Mouse (Mus musculus) liver, embryonic 11.5 days (tissue): ENCODE data around the gene Ctps. TPM values are rescaled to one million over a fixed set of nuclear protein-coding genes. Genes with fewer than 3 reads are reported as not detected.

Experiments used
- ATAC-seq: fragments of 200-750 bp; cut with Nextera tagmentation; replicated peaks from 2 replicates; pipeline ENCODE4 v1.8.0; 2017; ENCODE audit warnings: moderate number of reproducible peaks, mild to moderate bottlenecking, moderate TSS enrichment, moderate library complexity; ENCODE audit not compliant: low FRiP score
- DNase-seq: peaks from one replicate; pipeline ENCODE4 v3.0.0-alpha.2; 2017; ENCODE audit warnings: low spot score
- H3K27ac ChIP-seq: fragments of 300-500 bp; sonication (generic); 2 replicates; pipeline ENCODE4 v1.5.1; 2014; ENCODE audit warnings: mild to moderate bottlenecking, low read depth, low read length, control low read depth
- H3K27me3 ChIP-seq: fragments of 300-500 bp; sonication (generic); replicated peaks from 2 replicates; pipeline ENCODE4 v1.6.1; 2014; ENCODE audit warnings: low read length, mixed read lengths; ENCODE audit not compliant: control insufficient read depth, insufficient read depth
- H3K36me3 ChIP-seq: fragments of 300-500 bp; sonication (generic); 2 replicates; pipeline ENCODE4 v1.6.1; 2014; ENCODE audit warnings: mild to moderate bottlenecking, low read length, moderate library complexity, mixed read lengths; ENCODE audit not compliant: control insufficient read depth, insufficient read depth
- H3K4me1 ChIP-seq: fragments of 300-500 bp; sonication (generic); replicated peaks from 2 replicates; pipeline ENCODE4 v1.6.1; 2014; ENCODE audit warnings: low read length, mixed read lengths; ENCODE audit not compliant: control insufficient read depth, insufficient read depth
- H3K4me2 ChIP-seq: fragments of 300-500 bp; sonication (generic); 2 replicates; pipeline ENCODE4 v1.6.1; 2014; ENCODE audit warnings: mild to moderate bottlenecking, control low read depth, moderate library complexity
- H3K4me3 ChIP-seq: fragments of 300-500 bp; sonication (generic); 2 replicates; pipeline ENCODE4 v1.5.1; 2014; ENCODE audit warnings: low read depth, low read length, control low read depth
- H3K9ac ChIP-seq: fragments of 300-500 bp; sonication (generic); 2 replicates; pipeline ENCODE4 v1.6.1; 2014; ENCODE audit warnings: low read depth, low read length, control low read depth
- H3K9me3 ChIP-seq: fragments of 300-500 bp; sonication (generic); 2 replicates; pipeline ENCODE4 v1.6.1; 2016; ENCODE audit warnings: low read length, inconsistent platforms, mixed read lengths; ENCODE audit not compliant: control insufficient read depth
- WGBS: fragments of 180-500 bp; shearing (Covaris S2); extraction: QIAGEN DNeasy Blood & Tissue Kit; methylation state at CpG from one replicate; pipeline ENCODE4 v1.1.7; 2014; 5-methylcytosine and 5-hydroxymethylcytosine counted together
- polyA plus RNA-seq: library from polyadenylated mRNA; unstranded; fragments of >200 nt; fragmentation: Nextera tagmentation; extraction: Ambion mirVana; gene quantifications from 2 replicates; pipeline ENCODE4 v1.2.1, GENCODE M21; 2014

Gene Ctps
- polyA plus RNA-seq, 1 experiment from 2014 or later: 102 TPM

- Histone ChIP-seq H3K4me3 (no peak overlapping the region), H3K9me3 (no peaks in the 10 kb centered on the region), H3K27ac (no peak overlapping the region), H3K36me3 (no peaks in the 10 kb centered on the region), H3K9ac (no peak overlapping the region), H3K4me2 (no peak overlapping the region), H3K4me1 (peaks cover 17% of the 10 kb centered on the region), H3K27me3 (peaks cover 2% of the 10 kb centered on the region; the same call in 1 of the 2 replicates)
- ATAC-seq: no peak
- no peak for DNase-seq
- WGBS: 64% methylated on average over 1 of the region's 1 CpGs
These were observed 16.9 kb upstream of the Ctps start for GRCm38 (mm10) chr4:120586986-120587385.

GRCm38 (mm10) chr4:120581711-120582110 lies 11.6 kb upstream of the Ctps start:
- Histone ChIP-seq H3K4me1 (no peaks in the 10 kb centered on the region), H3K9ac (no peak overlapping the region), H3K9me3 (no peaks in the 10 kb centered on the region), H3K4me2 (no peak overlapping the region), H3K36me3 (no peaks in the 10 kb centered on the region), H3K27ac (no peak overlapping the region), H3K27me3 (0 out of 2 replicates have a peak, but pooled peaks cover 2% of the 10 kb centered on the region), H3K4me3 (no peak overlapping the region)
- WGBS: 82% methylated on average over 9 of the region's 9 CpGs
- DNase-seq (no peak), ATAC-seq (no peak)

- H3K4me3 ChIP-seq: no peak overlapping the region
- no peak overlapping the region for H3K9ac ChIP-seq
- DNase-seq: no peak
- no peaks in the 10 kb centered on the region for H3K36me3 ChIP-seq
- H3K9me3 ChIP-seq: no peaks in the 10 kb centered on the region
- 43% methylated on average over 5 of the region's 5 CpGs for WGBS
- peak; percentile 89 for ATAC-seq
- no peaks in the 10 kb centered on the region for H3K4me1 ChIP-seq
- H3K27ac ChIP-seq: no peak overlapping the region
- H3K4me2 ChIP-seq: no peak overlapping the region
- H3K27me3 ChIP-seq: no peaks in the 10 kb centered on the region
These were observed 10.8 kb upstream of the Ctps start for GRCm38 (mm10) chr4:120580894-120581293.

GRCm38 (mm10) chr4:120571691-120572090 lies 1.6 kb upstream of the Ctps start:
- DNase-seq (no peak), ATAC-seq (no peak)
- Histone ChIP-seq H3K27ac (no peak overlapping the region), H3K4me3 (no peak overlapping the region), H3K4me1 (peaks cover 22% of the 10 kb centered on the region), H3K9ac (no peak overlapping the region; the same call in 1 of the 2 replicates), H3K36me3 (no peaks in the 10 kb centered on the region; the same call in 1 of the 2 replicates), H3K4me2 (no peak overlapping the region), H3K9me3 (no peaks in the 10 kb centered on the region), H3K27me3 (no peaks in the 10 kb centered on the region)
- WGBS: 68% methylated on average over 3 of the region's 3 CpGs

GRCm38 (mm10) chr4:120571070-120571464 lies 991 bp upstream of the Ctps start:
- Histone ChIP-seq H3K27ac (no peak overlapping the region), H3K4me3 (peak overlapping the region; percentile 94), H3K4me1 (peaks cover 22% of the 10 kb centered on the region), H3K27me3 (no peaks in the 10 kb centered on the region), H3K36me3 (no peaks in the 10 kb centered on the region; the same call in 1 of the 2 replicates), H3K9ac (no peak overlapping the region; the same call in 1 of the 2 replicates), H3K4me2 (peak overlapping the region; percentile 96), H3K9me3 (no peaks in the 10 kb centered on the region)
- WGBS: 72% methylated on average over 3 of the region's 3 CpGs
- ATAC-seq (no peak), DNase-seq (no peak)

- Histone ChIP-seq H3K4me1 (peaks cover 22% of the 10 kb centered on the region), H3K4me2 (peak overlapping the region; percentile 96), H3K27me3 (no peaks in the 10 kb centered on the region), H3K4me3 (peak overlapping the region; percentile 94), H3K27ac (peak overlapping the region; percentile 84), H3K9me3 (no peaks in the 10 kb centered on the region), H3K9ac (peak overlapping the region; percentile 97), H3K36me3 (no peaks in the 10 kb centered on the region; the same call in 1 of the 2 replicates)
- ATAC-seq: peak; percentile 59
- no peak for DNase-seq
- WGBS: 3% methylated on average over 27 of the region's 27 CpGs
These were observed 478 bp upstream of the Ctps start for GRCm38 (mm10) chr4:120570438-120571069.

- no peak for DNase-seq
- Histone ChIP-seq H3K27ac (no peak overlapping the region; the same call in 1 of the 2 replicates), H3K4me2 (peak overlapping the region; percentile 96)
These were observed 1.1 kb downstream of the Ctps start for GRCm38 (mm10) chr4:120569025-120569424.

GRCm38 (mm10) chr4:120568005-120568404 lies 2.1 kb downstream of the Ctps start:
- peak overlapping the region; percentile 16 for H3K4me3 ChIP-seq
- no peaks in the 10 kb centered on the region for H3K27me3 ChIP-seq
- H3K9me3 ChIP-seq: no peaks in the 10 kb centered on the region
- ATAC-seq (no peak), DNase-seq (no peak)
- 64% methylated on average over 5 of the region's 5 CpGs for WGBS
- peaks cover 18% of the 10 kb centered on the region for H3K36me3 ChIP-seq
- H3K4me2 ChIP-seq: peak overlapping the region; percentile 96
- no peak overlapping the region for H3K27ac ChIP-seq
- no peak overlapping the region for H3K9ac ChIP-seq
- peaks cover 22% of the 10 kb centered on the region for H3K4me1 ChIP-seq

More at GRCm38 (mm10) chr4:120569025-120569424, 1.1 kb downstream of the Ctps start:
- ATAC-seq: no peak
- H3K9ac ChIP-seq: peak overlapping the region; percentile 97
- no peaks in the 10 kb centered on the region for H3K27me3 ChIP-seq
- 6% methylated on average over 4 of the region's 4 CpGs for WGBS
- H3K9me3 ChIP-seq: no peaks in the 10 kb centered on the region
- peaks cover 11% of the 10 kb centered on the region for H3K36me3 ChIP-seq
- peaks cover 22% of the 10 kb centered on the region for H3K4me1 ChIP-seq
- H3K4me3 ChIP-seq: peak overlapping the region; percentile 94

- no peaks in the 10 kb centered on the region for H3K9me3 ChIP-seq
- no peak overlapping the region for H3K4me3 ChIP-seq
- 86% methylated on average over 2 of the region's 2 CpGs for WGBS
- no peak overlapping the region for H3K4me2 ChIP-seq
- DNase-seq (no peak), ATAC-seq (no peak)
- peaks cover 17% of the 10 kb centered on the region for H3K4me1 ChIP-seq
- no peak overlapping the region for H3K27ac ChIP-seq
- H3K27me3 ChIP-seq: no peaks in the 10 kb centered on the region
- H3K36me3 ChIP-seq: peaks cover 30% of the 10 kb centered on the region
- no peak overlapping the region for H3K9ac ChIP-seq
These were observed 4.3 kb downstream of the Ctps start for GRCm38 (mm10) chr4:120565726-120566125.
